ENCODE assay signal across 24 mouse cellular contexts in genomic region chr1:55167560-55167959, GRCm38 (mm10). TPM values are rescaled to one million over a fixed set of nuclear protein-coding genes. Genes with fewer than 3 reads are reported as not detected.
DNase-seq lines count a peak whose midpoint lies in the region; ATAC-seq and TF ChIP-seq lines count a peak whose summit lies in the region.
"Had no signal": no experiment of that assay in that cellular context is flagged by ENCODE, and none has a peak within 500 bp of the region (broad histone marks: within the 10 kb centered on the region; RNA-seq: fewer than 3 reads in every experiment).

No protein-coding gene starts in this region.

- no peak for TF ChIP-seq CTCF in liver, postnatal 0 days (IDR thresholded peaks at IDR 0.05; ENCODE audit: low read depth)

- H3K9me3 ChIP-seq in heart, embryonic 10.5 days = no peaks in the 10 kb centered on the region; the same call in 1 of the 2 replicates
- H3K9me3 ChIP-seq in liver, embryonic 12.5 days (replicated peaks) = peaks cover 5% of the 10 kb centered on the region; the same call in 1 of the 2 replicates
- no peaks in the 10 kb centered on the region for H3K9me3 ChIP-seq in liver, postnatal 0 days (ENCODE audit: low read length)
- H3K9me3 ChIP-seq in liver, embryonic 13.5 days (replicated peaks) = peaks cover 5% of the 10 kb centered on the region; the same call in 1 of the 2 replicates
- H3K9me3 ChIP-seq in forebrain, embryonic 15.5 days = no peaks in the 10 kb centered on the region
- H3K9me3 ChIP-seq: embryonic facial prominence, embryonic 15.5 days had no signal

- no peak for TF ChIP-seq EP300 in liver, postnatal 0 days (IDR thresholded peaks at IDR 0.05; ENCODE audit: low read depth)

- peak; percentile 70 for DNase-seq in heart, embryonic 10.5 days (ENCODE audit: low spot score)
- DNase-seq in heart, adult 18-20 months = no peak
- DNase-seq in liver, postnatal 0 days = no peak
- no peak for DNase-seq in liver, embryonic 13.5 days
- no peak for DNase-seq in right cerebral cortex, postnatal 10 days (ENCODE audit: low spot score in 2 of 2)
- DNase-seq: adrenal gland, adult 2 months; adrenal gland, postnatal 10 days; adrenal gland, postnatal 25 days; cerebellum, adult 11 months; cerebellum, adult 18-20 months; cerebellum, adult 8-10 months; cerebellum, adult 9-11 months; cerebellum, postnatal 14 days; cerebellum, postnatal 36 days; embryo, embryonic 11 days had no signal

- H3K36me3 ChIP-seq in heart, embryonic 10.5 days = peaks cover 16% of the 10 kb centered on the region
- H3K36me3 ChIP-seq in liver, embryonic 12.5 days = no peaks in the 10 kb centered on the region
- no peaks in the 10 kb centered on the region for H3K36me3 ChIP-seq in liver, postnatal 0 days (replicated peaks; ENCODE audit: insufficient read depth, low read length)
- no peaks in the 10 kb centered on the region for H3K36me3 ChIP-seq in liver, embryonic 13.5 days
- H3K36me3 ChIP-seq in forebrain, embryonic 15.5 days = peaks cover 4% of the 10 kb centered on the region; the same call in 1 of the 2 replicates

- peak; percentile 66 for ATAC-seq in liver, embryonic 12.5 days
- ATAC-seq in liver, postnatal 0 days = no peak
- ATAC-seq in liver, embryonic 13.5 days (ENCODE audit: low read depth) = peak; percentile 71
- 0 out of 2 replicates have a peak, but pooled peaks have one; percentile 23 for ATAC-seq in megakaryocyte progenitor cell, adult 5-6 weeks (replicated peaks; ENCODE audit: poor library complexity)
- no peak for ATAC-seq in forebrain, embryonic 15.5 days (replicated peaks)
- ATAC-seq: forebrain, embryonic 13.5 days; forebrain, embryonic 16.5 days had no signal

- no peaks in the 10 kb centered on the region for H3K27me3 ChIP-seq in heart, embryonic 10.5 days (ENCODE audit: insufficient read depth, poor library complexity, severe bottlenecking)
- no peaks in the 10 kb centered on the region for H3K27me3 ChIP-seq in liver, embryonic 12.5 days (replicated peaks)
- H3K27me3 ChIP-seq in liver, postnatal 0 days (ENCODE audit: insufficient read depth, low read length) = no peaks in the 10 kb centered on the region
- H3K27me3 ChIP-seq in liver, embryonic 13.5 days = no peaks in the 10 kb centered on the region
- no peaks in the 10 kb centered on the region for H3K27me3 ChIP-seq in forebrain, embryonic 15.5 days
- H3K27me3 ChIP-seq: embryonic facial prominence, embryonic 13.5 days; embryonic facial prominence, embryonic 15.5 days; forebrain, embryonic 13.5 days had no signal

- no peak overlapping the region for H3K27ac ChIP-seq in heart, embryonic 10.5 days
- H3K27ac ChIP-seq in liver, embryonic 12.5 days = no peak overlapping the region
- no peak overlapping the region for H3K27ac ChIP-seq in liver, postnatal 0 days (ENCODE audit: low read depth)
- no peak overlapping the region for H3K27ac ChIP-seq in liver, embryonic 13.5 days
- H3K27ac ChIP-seq in forebrain, embryonic 15.5 days (replicated peaks) = no peak overlapping the region
- H3K27ac ChIP-seq: embryonic facial prominence, embryonic 13.5 days; embryonic facial prominence, embryonic 15.5 days; forebrain, embryonic 13.5 days had no signal

- 0 out of 2 replicates have a peak, but pooled peaks cover 5% of the 10 kb centered on the region for H3K4me1 ChIP-seq in heart, embryonic 10.5 days
- H3K4me1 ChIP-seq in liver, embryonic 12.5 days = peaks cover 16% of the 10 kb centered on the region
- no peaks in the 10 kb centered on the region for H3K4me1 ChIP-seq in liver, postnatal 0 days (ENCODE audit: insufficient read depth)
- peaks cover 10% of the 10 kb centered on the region for H3K4me1 ChIP-seq in liver, embryonic 13.5 days (replicated peaks)
- no peaks in the 10 kb centered on the region for H3K4me1 ChIP-seq in forebrain, embryonic 15.5 days
- H3K4me1 ChIP-seq: embryonic facial prominence, embryonic 13.5 days; embryonic facial prominence, embryonic 15.5 days; forebrain, embryonic 13.5 days had no signal

- H3K9ac ChIP-seq in liver, embryonic 12.5 days = no peak overlapping the region
- H3K9ac ChIP-seq in liver, postnatal 0 days (replicated peaks) = no peak overlapping the region
- H3K9ac ChIP-seq in liver, embryonic 13.5 days = no peak overlapping the region
- H3K9ac ChIP-seq in forebrain, embryonic 15.5 days (replicated peaks) = no peak overlapping the region
- H3K9ac ChIP-seq: embryonic facial prominence, embryonic 13.5 days; embryonic facial prominence, embryonic 15.5 days; forebrain, embryonic 13.5 days had no signal

- no peak overlapping the region for H3K4me2 ChIP-seq in liver, embryonic 12.5 days
- H3K4me2 ChIP-seq in liver, postnatal 0 days (ENCODE audit: low read depth, low read length) = no peak overlapping the region
- no peak overlapping the region for H3K4me2 ChIP-seq in liver, embryonic 13.5 days
- no peak overlapping the region for H3K4me2 ChIP-seq in forebrain, embryonic 15.5 days (replicated peaks)
- H3K4me2 ChIP-seq: embryonic facial prominence, embryonic 13.5 days; embryonic facial prominence, embryonic 15.5 days; forebrain, embryonic 13.5 days had no signal

- 67% methylated on average over 4 of the region's 4 CpGs for WGBS in heart, embryonic 10.5 days
- 45% methylated on average over 4 of the region's 4 CpGs for WGBS in liver, embryonic 12.5 days (ENCODE audit: insufficient replicate concordance)
- WGBS in liver, postnatal 0 days (ENCODE audit: insufficient replicate concordance) = 63% methylated on average over 4 of the region's 4 CpGs
- 55% methylated on average over 4 of the region's 4 CpGs for WGBS in liver, embryonic 13.5 days (ENCODE audit: insufficient replicate concordance)
- WGBS in forebrain, embryonic 15.5 days = 82% methylated on average over 4 of the region's 4 CpGs

- H3K4me3 ChIP-seq in heart, embryonic 10.5 days = no peak overlapping the region
- no peak overlapping the region for H3K4me3 ChIP-seq in liver, embryonic 12.5 days
- H3K4me3 ChIP-seq in liver, postnatal 0 days (ENCODE audit: low read depth, low read length) = no peak overlapping the region
- no peak overlapping the region for H3K4me3 ChIP-seq in liver, embryonic 13.5 days (replicated peaks)
- H3K4me3 ChIP-seq in forebrain, embryonic 15.5 days = no peak overlapping the region
- H3K4me3 ChIP-seq: embryonic facial prominence, embryonic 13.5 days; embryonic facial prominence, embryonic 15.5 days; erythroblast, embryonic 14.5 days; forebrain, embryonic 13.5 days had no signal

RNA-seq across cellular contexts. Expression of gene Mob4, which starts 36.5 kb away (rescaled TPM):
- 101 and 112 TPM in 2 replicates for polyA plus RNA-seq in heart, embryonic 10.5 days (2016; fragmentation: Nextera tagmentation; extraction: Ambion mirVana)
- total RNA-seq in heart, adult 18-20 months (2021) = 10 to 100 TPM; 29.4 to 33.9 TPM
- 55.4 and 58.8 TPM in 2 replicates for polyA plus RNA-seq in liver, embryonic 12.5 days (2016; fragmentation: Nextera tagmentation; extraction: Ambion mirVana)
- 40.1 and 42.2 TPM in 2 replicates for polyA plus RNA-seq in liver, postnatal 0 days (2015; fragmentation: Nextera tagmentation; extraction: Ambion mirVana)
- polyA plus RNA-seq in liver, embryonic 13.5 days (2015; fragmentation: Nextera tagmentation; extraction: Ambion mirVana) = 45.0 and 58.2 TPM in 2 replicates
- total RNA-seq in megakaryocyte progenitor cell, adult 5-6 weeks (2015) = 50.1 and 52.7 TPM in 2 replicates
- total RNA-seq in megakaryocyte progenitor cell, adult 5-6 weeks (2017) = 35.1 and 37.7 TPM in 2 replicates
- polyA plus RNA-seq in forebrain, embryonic 15.5 days (2015; fragmentation: Nextera tagmentation; extraction: Ambion mirVana) = 175 and 182 TPM in 2 replicates

RNA-seq across cellular contexts. Expression of gene Rftn2, which starts 59.0 kb away (rescaled TPM):
- polyA plus RNA-seq in heart, embryonic 10.5 days (2016; fragmentation: Nextera tagmentation; extraction: Ambion mirVana) = 3.4 TPM in 2 replicates
- total RNA-seq in heart, adult 18-20 months (2021) = 10 to 100 TPM; 10.8 to 11.0 TPM
- 1.2 TPM in 2 replicates for polyA plus RNA-seq in liver, embryonic 12.5 days (2016; fragmentation: Nextera tagmentation; extraction: Ambion mirVana)
- 0.41 and 0.52 TPM in 2 replicates for polyA plus RNA-seq in liver, postnatal 0 days (2015; fragmentation: Nextera tagmentation; extraction: Ambion mirVana)
- 0.52 and 0.81 TPM in 2 replicates for polyA plus RNA-seq in liver, embryonic 13.5 days (2015; fragmentation: Nextera tagmentation; extraction: Ambion mirVana)
- 0.71 and 0.86 TPM in 2 replicates for total RNA-seq in megakaryocyte progenitor cell, adult 5-6 weeks (2015)
- 1.3 and 2.5 TPM in 2 replicates for total RNA-seq in megakaryocyte progenitor cell, adult 5-6 weeks (2017)
- 12.7 and 13.4 TPM in 2 replicates for polyA plus RNA-seq in forebrain, embryonic 15.5 days (2015; fragmentation: Nextera tagmentation; extraction: Ambion mirVana)
- total RNA-seq: MEL had no signal
- polyA plus RNA-seq: erythroblast, embryonic 14.5 days had no signal

Comparison
In these comparisons a context has a peak if more than half of its experiments do, and no peak if none do; other contexts are left out.
1. ATAC-seq: peak in liver, embryonic 12.5 days (single experiment), liver, embryonic 13.5 days (single experiment) and megakaryocyte progenitor cell, adult 5-6 weeks (single experiment); none in liver, postnatal 0 days (single experiment) and forebrain, embryonic 15.5 days (single experiment).